Mouse (Mus musculus) testis, adult 2 months (tissue): ENCODE data around the gene Klhl20. TPM values are rescaled to one million over a fixed set of nuclear protein-coding genes. Genes with fewer than 3 reads are reported as not detected.
A peak's percentile ranks its signal among the peaks of the same experiment; 100 is the strongest.

Experiments
- H3K27ac ChIP-seq: fragments of 200-500 bp; 2 replicates; pipeline ENCODE4 v1.5.1; 2012; ENCODE audit warnings: low read depth, low read length; ENCODE audit not compliant: control insufficient read depth, insufficient read depth
- H3K27me3 ChIP-seq: fragments of 200-500 bp; 2 replicates; pipeline ENCODE4 v1.6.1; 2012; ENCODE audit warnings: mild to moderate bottlenecking, low read length, moderate library complexity; ENCODE audit not compliant: control insufficient read depth, insufficient read depth
- H3K36me3 ChIP-seq: fragments of 200-500 bp; 2 replicates; pipeline ENCODE4 v1.6.1; 2012; ENCODE audit warnings: mild to moderate bottlenecking, low read length; ENCODE audit not compliant: control insufficient read depth, insufficient read depth
- H3K4me1 ChIP-seq: fragments of 200-500 bp; 2 replicates; pipeline ENCODE4 v1.6.1; 2012; ENCODE audit warnings: low read length; ENCODE audit not compliant: control insufficient read depth, insufficient read depth
- H3K4me3 ChIP-seq: fragments of 200-500 bp; 2 replicates; pipeline ENCODE4 v1.5.1; 2012; ENCODE audit warnings: low read depth, mild to moderate bottlenecking, low read length, moderate library complexity, mixed read lengths; ENCODE audit not compliant: control insufficient read depth
- CTCF ChIP-seq: fragments of 200-500 bp; IDR thresholded peaks from 2 replicates; pipeline ENCODE4 v1.5.1; 2012; ENCODE audit warnings: low read depth, mild to moderate bottlenecking, inconsistent platforms, low read length, moderate library complexity; ENCODE audit not compliant: control insufficient read depth, insufficient read depth, insufficient replicate concordance
- POLR2A ChIP-seq: fragments of 200-500 bp; IDR thresholded peaks from 2 replicates; pipeline ENCODE4 v1.6.1; 2012; ENCODE audit warnings: low read depth, mild to moderate bottlenecking, inconsistent platforms, low read length, moderate library complexity; ENCODE audit not compliant: control insufficient read depth
- polyA plus RNA-seq: library from polyadenylated mRNA; depleted of rRNA; stranded (reverse); fragments of >200 nt; gene quantifications from 2 replicates; pipeline ENCODE4 v1.2.3, GENCODE M21; 2012

Gene Klhl20
- polyA plus RNA-seq, 1 experiment, result 6.1 TPM

DNA sequence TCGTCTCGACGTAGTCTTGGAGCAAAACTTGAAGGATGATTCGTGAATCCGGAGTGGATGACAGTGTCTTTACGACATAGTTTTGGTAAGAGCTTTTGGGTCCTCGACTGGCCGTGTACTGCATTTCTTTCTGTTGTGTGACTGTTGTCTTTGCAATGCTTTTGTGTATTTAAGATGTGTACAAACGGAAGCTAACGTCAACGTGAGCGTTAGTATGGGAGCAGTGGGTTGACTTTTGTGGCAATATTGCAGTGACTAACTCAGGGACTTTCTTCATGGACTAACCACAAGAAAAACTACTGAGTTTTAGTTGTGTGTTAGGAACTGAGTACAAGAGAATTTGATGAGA lies 60.1 kb downstream of the Klhl20 start:
- no peak for TF ChIP-seq POLR2A
- TF ChIP-seq CTCF, result no peak
- Histone ChIP-seq H3K36me3 (no peaks in the 10 kb centered on the region), H3K27ac (peak overlapping the region; percentile 80), H3K4me1 (no peaks in the 10 kb centered on the region; the same call in none of the 2 replicates), H3K27me3 (no peaks in the 10 kb centered on the region), H3K4me3 (peak overlapping the region; percentile 94)

DNA sequence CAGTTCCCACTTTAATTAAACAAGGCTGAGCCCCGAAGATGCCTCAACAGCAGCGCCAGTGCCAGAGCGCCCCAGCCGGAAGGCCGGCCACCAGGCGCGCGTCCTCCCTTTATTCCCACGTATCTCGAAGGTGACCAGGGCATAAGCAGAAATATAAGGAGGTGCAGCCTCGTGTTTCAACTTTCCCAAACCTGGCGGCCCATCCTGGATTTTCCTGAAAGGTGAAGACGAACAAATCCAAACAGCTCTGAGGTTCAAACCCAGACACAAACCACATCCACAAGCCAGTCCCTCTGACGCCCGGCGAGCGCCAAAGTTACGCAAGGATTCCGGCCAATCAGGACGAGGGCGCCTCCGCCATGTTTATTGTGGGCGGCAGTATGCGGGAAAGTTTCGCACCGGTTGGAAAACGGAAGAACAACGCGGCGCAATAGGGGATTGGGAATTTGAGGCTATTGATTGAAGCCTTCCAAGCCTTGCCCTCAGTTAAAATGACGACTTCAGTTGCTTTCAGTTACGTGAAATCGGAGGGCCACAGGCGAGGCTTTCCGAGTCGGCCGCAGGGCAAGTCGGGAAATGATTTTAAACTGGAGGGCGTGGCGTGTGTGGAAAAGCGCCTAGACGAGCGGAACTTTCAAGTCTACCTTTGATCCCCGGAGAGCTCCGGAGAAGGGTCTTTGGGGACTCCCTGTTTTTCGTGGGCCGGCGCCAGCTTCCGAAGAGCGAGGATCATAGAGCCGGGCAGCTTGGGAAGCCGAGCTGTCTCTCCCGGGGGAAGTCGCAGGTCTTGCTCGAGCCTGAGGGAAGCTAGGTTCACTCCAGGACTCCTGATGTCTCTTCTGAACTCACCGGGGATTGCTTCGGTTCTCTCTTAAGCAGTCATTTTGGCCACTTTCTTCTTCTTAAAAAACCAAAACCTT lies 60.7 kb downstream of the Klhl20 start, which contains the start of the genes Dars2 and Cenpl:
TSS of gene Dars2 (minus strand) at position 307 of the 920 bp plus-strand sequence.
TSS of gene Cenpl (plus strand) at position 362 of the 920 bp plus-strand sequence.
- Histone ChIP-seq H3K4me1 (no peaks in the 10 kb centered on the region; the same call in none of the 2 replicates), H3K4me3 (peak within 1 kb of the TSS; percentile 94), H3K27me3 (no peaks in the 10 kb centered on the region), H3K36me3 (no peaks in the 10 kb centered on the region), H3K27ac (peak within 1 kb of the TSS; percentile 80)
- TF ChIP-seq POLR2A (peak; percentile 36; the same call in 1 of the 2 replicates), CTCF (no peak)

- H3K4me1 ChIP-seq, result no peaks in the 10 kb centered on the region
- H3K27me3 ChIP-seq, result no peaks in the 10 kb centered on the region
These were observed 68.0 kb downstream of the Klhl20 start for GRCm38 (mm10) chr1:161063351-161063750.

DNA sequence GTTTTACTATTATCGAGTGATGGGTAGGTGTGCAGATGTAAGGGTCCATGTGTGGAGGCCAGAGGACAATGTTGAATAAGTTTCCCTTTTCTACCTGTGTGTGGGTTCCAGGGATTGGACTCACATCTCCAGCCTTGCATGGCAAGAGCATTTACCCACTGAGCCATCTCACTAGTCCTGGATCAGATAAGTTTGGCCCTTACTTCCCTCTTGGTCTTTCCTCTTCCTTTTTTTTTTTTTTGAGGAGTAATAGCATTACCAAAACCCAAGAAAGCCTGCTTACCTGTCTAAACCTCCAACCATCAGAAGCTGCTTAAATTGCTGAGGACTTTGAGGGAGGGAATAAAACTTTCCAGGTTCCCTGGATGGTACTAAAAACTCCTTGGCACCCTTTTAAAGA lies 74.1 kb downstream of the Klhl20 start:
- H3K27ac ChIP-seq, result no peak overlapping the region
- no peak overlapping the region for H3K4me3 ChIP-seq
- H3K4me1 ChIP-seq, result no peaks in the 10 kb centered on the region
- no peaks in the 10 kb centered on the region for H3K36me3 ChIP-seq
- no peaks in the 10 kb centered on the region for H3K27me3 ChIP-seq
- TF ChIP-seq CTCF, result no peak
- no peak for TF ChIP-seq POLR2A

More at GRCm38 (mm10) chr1:161063351-161063750, 68.0 kb downstream of the Klhl20 start:
- no peak overlapping the region for H3K27ac ChIP-seq
- H3K36me3 ChIP-seq, result no peaks in the 10 kb centered on the region
- TF ChIP-seq CTCF (no peak), POLR2A (no peak)
- H3K4me3 ChIP-seq, result no peak overlapping the region

DNA sequence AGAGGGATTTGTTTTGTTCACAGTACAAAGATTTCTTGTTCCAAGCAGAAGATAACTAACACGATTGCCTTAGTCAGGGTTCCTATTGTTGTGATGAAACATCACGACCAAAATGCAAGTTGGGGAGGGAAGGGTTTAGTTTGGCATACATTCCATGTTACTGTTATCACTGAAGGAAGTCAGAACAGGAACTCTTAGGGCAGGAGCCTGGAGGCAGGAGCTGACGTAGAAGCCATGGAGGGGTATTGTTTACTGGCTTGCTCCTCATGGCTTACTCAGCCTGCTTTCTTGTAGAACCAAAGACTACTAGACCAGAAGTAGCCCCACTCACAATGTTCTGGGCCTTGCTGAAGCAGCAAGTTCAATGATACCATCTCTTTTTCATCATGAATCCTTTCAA lies 84.3 kb downstream of the Klhl20 start:
- TF ChIP-seq POLR2A (no peak), CTCF (no peak)
- H3K27ac ChIP-seq, result no peak overlapping the region
- H3K4me1 ChIP-seq, result no peaks in the 10 kb centered on the region
- H3K4me3 ChIP-seq, result no peak overlapping the region
- H3K27me3 ChIP-seq, result no peaks in the 10 kb centered on the region
- no peaks in the 10 kb centered on the region; the same call in 1 of the 2 replicates for H3K36me3 ChIP-seq

DNA sequence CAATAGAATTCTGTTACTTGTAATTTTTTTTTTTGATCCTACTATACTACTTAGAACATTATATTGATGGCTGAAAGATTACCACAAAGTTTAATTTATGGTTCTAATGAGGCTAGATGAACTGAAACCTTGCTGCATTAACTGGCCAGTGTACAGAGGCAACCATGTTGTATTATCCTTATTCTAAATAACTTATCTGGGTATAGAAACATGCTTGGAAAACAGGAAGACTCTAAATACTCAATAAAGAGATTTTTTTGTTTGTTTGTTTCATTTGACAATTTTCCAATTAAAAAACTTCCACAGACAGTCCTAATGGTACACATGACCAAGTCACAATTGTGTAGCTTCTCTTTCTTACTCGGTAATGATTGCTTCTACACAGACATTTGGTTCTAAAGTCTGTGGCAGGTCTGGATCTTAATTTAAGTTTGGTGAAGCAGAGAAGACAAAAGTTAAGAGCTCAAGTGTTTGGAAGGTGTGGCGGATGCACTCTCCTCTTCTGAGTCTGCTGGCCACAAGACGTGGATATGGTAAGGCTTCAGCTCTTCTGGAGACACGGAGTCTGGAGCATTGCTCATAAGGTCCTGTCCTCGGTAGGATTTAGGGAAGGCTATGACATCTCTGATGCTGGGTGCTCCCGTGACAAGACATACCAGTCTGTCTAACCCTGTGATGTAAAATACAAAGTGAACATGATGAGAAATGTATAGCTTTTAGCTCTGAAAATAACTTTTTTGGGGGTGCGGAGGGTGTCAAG lies 89.9 kb downstream of the Klhl20 start:
- H3K4me1 ChIP-seq, result no peaks in the 10 kb centered on the region
- TF ChIP-seq POLR2A (no peak), CTCF (no peak)
- H3K27me3 ChIP-seq, result no peaks in the 10 kb centered on the region
- no peaks in the 10 kb centered on the region; the same call in none of the 2 replicates for H3K36me3 ChIP-seq
- H3K4me3 ChIP-seq, result no peak overlapping the region
- H3K27ac ChIP-seq, result no peak overlapping the region

- Histone ChIP-seq H3K27me3 (no peaks in the 10 kb centered on the region), H3K27ac (no peak overlapping the region), H3K4me1 (no peaks in the 10 kb centered on the region), H3K4me3 (no peak overlapping the region), H3K36me3 (no peaks in the 10 kb centered on the region; the same call in none of the 2 replicates)
- TF ChIP-seq POLR2A, result no peak
- TF ChIP-seq CTCF, result no peak
These were observed 90.5 kb downstream of the Klhl20 start for GRCm38 (mm10) chr1:161040855-161041254.
